Mouse (Mus musculus): ENCODE results near the gene Vmn1r179. TPM values are rescaled to one million over a fixed set of nuclear protein-coding genes. Genes with fewer than 3 reads are reported as not detected.
"Not testable (repeated sequence)": the region's sequence is repeated elsewhere in the genome, so short reads cannot be mapped to it uniquely, and the experiment has no call there.

Vmn1r179 gene
- total RNA-seq (2021): not detected
- long read RNA-seq, experiment 1: 0 reads
- long read RNA-seq, experiment 2: 0 reads

- no peak for DNase-seq
Measured at GRCm38 (mm10) chr7:23926678-23927077, at the start of gene Vmn1r179. TSS of gene Vmn1r179 (plus strand) at chr7:23926978.

GRCm38 (mm10) chr7:23891709-23892108 is 35.1 kb upstream of the Vmn1r179 start, which contains the start of gene Vmn1r178:
TSS of gene Vmn1r178 (plus strand) at chr7:23892009.
- no peak for DNase-seq

GRCm38 (mm10) chr7:23950332-23950731 is 23.6 kb downstream of the Vmn1r179 start, which contains the start of gene Vmn1r180:
TSS of gene Vmn1r180 (plus strand) at chr7:23950632.
- DNase-seq: no peak

- not testable (repeated sequence) for DNase-seq
Measured at GRCm38 (mm10) chr7:23968044-23968443, 41.3 kb downstream of the Vmn1r179 start.

DNA sequence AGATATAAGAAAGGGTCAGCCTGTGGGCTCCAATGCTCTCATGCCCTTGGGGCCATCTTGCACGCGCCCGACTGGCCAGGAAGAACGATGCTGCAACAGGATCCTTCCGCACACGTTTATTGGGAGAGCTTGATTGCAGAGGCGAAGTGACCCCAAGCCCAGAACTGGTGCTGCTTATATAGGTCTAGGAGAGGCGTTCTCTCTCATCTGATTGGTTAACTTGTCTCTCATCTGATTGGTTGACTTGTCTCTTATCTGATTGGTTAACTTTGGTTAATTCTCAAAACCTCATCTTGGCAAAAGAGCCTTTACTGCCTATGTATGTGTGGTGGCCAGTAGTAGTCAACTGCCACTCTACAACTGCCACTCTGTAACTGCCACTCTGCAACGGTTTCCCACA is 47.5 kb downstream of the Vmn1r179 start, which contains the start of gene Vmn1r181:
Gene Vmn1r181, plus strand, starts transcription at position 301 of the 400 bp plus-strand sequence.
- DNase-seq: not testable (repeated sequence)

Other genes with a start within 250 kb of the Vmn1r179 start
- not detected for gene Vmn1r173, start 226.3 kb upstream of the Vmn1r179 start, total RNA-seq (2021)
- not detected for gene Vmn1r174, start 174.7 kb upstream of the Vmn1r179 start, total RNA-seq (2021)
- not detected for gene Vmn1r175, start 116.3 kb upstream of the Vmn1r179 start, total RNA-seq (2021)
- not detected for gene Vmn1r176, start 89.6 kb upstream of the Vmn1r179 start, total RNA-seq (2021)
- not detected for gene Vmn1r177, start 60.5 kb upstream of the Vmn1r179 start, total RNA-seq (2021)
- not detected for gene Vmn1r178, start 35.0 kb upstream of the Vmn1r179 start, total RNA-seq (2021)
- gene Vmn1r180, start 23.7 kb downstream of the Vmn1r179 start, total RNA-seq (2021): not detected
- not detected for gene Vmn1r181, start 47.6 kb downstream of the Vmn1r179 start, total RNA-seq (2021)
- gene V1rd19, start 74.7 kb downstream of the Vmn1r179 start, total RNA-seq (2021): not detected
- not detected for gene Vmn1r183, start 126.3 kb downstream of the Vmn1r179 start, total RNA-seq (2021)
- 10 to 100 TPM; 10.3 TPM for gene Zfp180, start 154.9 kb downstream of the Vmn1r179 start, total RNA-seq (2021)
- gene Zfp112, start 185.3 kb downstream of the Vmn1r179 start, total RNA-seq (2021): 1 to 10 TPM; 4.9 TPM
- gene Zfp235, start 207.2 kb downstream of the Vmn1r179 start, total RNA-seq (2021): 1 to 10 TPM; 4.1 to 4.6 TPM
- gene Zfp114, start 248.1 kb downstream of the Vmn1r179 start, total RNA-seq (2021): not detected

All from gastrocnemius, postnatal 25 days (tissue).